14 mouse cellular contexts compared by ENCODE assay signal in the genomic region with DNA sequence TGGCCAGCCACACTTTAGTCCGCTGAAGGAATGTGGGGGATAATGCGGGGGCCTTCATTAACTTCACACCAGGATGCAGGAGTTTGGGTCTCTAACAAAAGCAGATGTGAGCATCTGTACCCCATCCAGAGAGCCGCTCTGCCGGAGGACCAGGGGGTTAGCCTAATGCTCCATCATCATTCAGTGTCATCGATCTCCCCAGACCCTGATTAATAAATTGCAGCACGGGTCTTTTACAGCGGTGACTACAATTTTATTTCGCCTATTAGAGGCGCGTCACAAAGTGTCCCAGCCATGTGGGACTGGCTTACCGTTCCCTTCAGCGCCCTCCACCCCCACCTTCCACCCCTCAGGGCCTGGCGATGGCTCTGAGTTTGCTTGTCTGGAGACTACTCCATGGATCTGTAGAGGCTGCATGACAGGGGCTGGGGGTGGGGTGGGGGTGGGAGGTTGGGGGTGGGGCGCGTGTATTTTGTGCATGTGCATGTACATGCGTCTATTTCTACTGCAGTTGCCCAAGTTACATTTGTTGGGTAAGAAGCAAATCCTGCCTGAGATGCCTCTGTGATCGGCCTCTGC.
DNase-seq lines count a peak whose midpoint lies in the region; ATAC-seq lines count a peak whose summit lies in the region.
"Had no signal": no experiment of that assay in that cellular context is flagged by ENCODE, and none has a peak within 500 bp of the region (broad histone marks: within the 10 kb centered on the region; RNA-seq: fewer than 3 reads in every experiment).

No protein-coding gene starts in this region.

- H3K4me2 ChIP-seq in hindbrain, embryonic 12.5 days (replicated peaks), result peak overlapping the region; percentile 31
- H3K4me2 ChIP-seq: heart, embryonic 15.5 days had no signal

- 32% methylated on average over 17 of the region's 17 CpGs for WGBS in hindbrain, embryonic 12.5 days

- ATAC-seq in hindbrain, embryonic 12.5 days (ENCODE audit: low FRiP score), result peak; percentile 69
- ATAC-seq: inflammation-experienced regulatory T-cells, adult 6 months had no signal

- H3K4me3 ChIP-seq in hindbrain, embryonic 12.5 days, result no peak overlapping the region
- H3K4me3 ChIP-seq: heart, embryonic 15.5 days had no signal

- H3K27ac ChIP-seq in hindbrain, embryonic 12.5 days, result peak overlapping the region; percentile 8; the same call in 1 of the 2 replicates
- H3K27ac ChIP-seq: heart, embryonic 15.5 days; macrophage had no signal

- H3K27me3 ChIP-seq in hindbrain, embryonic 12.5 days, result peaks cover 18% of the 10 kb centered on the region

- H3K9ac ChIP-seq in hindbrain, embryonic 12.5 days, result no peak overlapping the region
- H3K9ac ChIP-seq: heart, embryonic 15.5 days had no signal

- peaks cover 26% of the 10 kb centered on the region for H3K4me1 ChIP-seq in hindbrain, embryonic 12.5 days
- H3K4me1 ChIP-seq: heart, embryonic 15.5 days had no signal

- DNase-seq in embryo, embryonic 10 days (ENCODE audit: low spot score), result peak; percentile 39
- no peak for DNase-seq in embryo, embryonic 10.5 days (ENCODE audit: low spot score)
- DNase-seq in embryo, embryonic 11 days, result peak; percentile 57
- DNase-seq in mesoderm, embryonic 11.5 days (ENCODE audit: low read depth, low spot score), result peak; percentile 47
- no peak for DNase-seq in thymus, postnatal 36 days
- DNase-seq in heart, adult 11 months, result no peak
- no peak for DNase-seq in left cerebral cortex, adult 11 months (ENCODE audit: low spot score)
- DNase-seq: adrenal gland, postnatal 25 days; cerebellum, postnatal 36 days; gastrocnemius, postnatal 25 days had no signal

- H3K36me3 ChIP-seq in hindbrain, embryonic 12.5 days, result no peaks in the 10 kb centered on the region
- H3K36me3 ChIP-seq: heart, embryonic 15.5 days had no signal

- no peaks in the 10 kb centered on the region for H3K9me3 ChIP-seq in hindbrain, embryonic 12.5 days (replicated peaks)
- H3K9me3 ChIP-seq: heart, embryonic 15.5 days had no signal

Comparison
In these comparisons a context has a peak if more than half of its experiments do, and no peak if none do; other contexts are left out.
1. DNase-seq: peak in embryo, embryonic 10 days (single experiment), embryo, embryonic 11 days (single experiment) and mesoderm, embryonic 11.5 days (single experiment); none in embryo, embryonic 10.5 days (single experiment), thymus, postnatal 36 days (0 of 2), heart, adult 11 months (single experiment) and left cerebral cortex, adult 11 months (single experiment).